Mouse (Mus musculus): Measurements from ENCODE around the gene Capzb.

GRCm38 (mm10) chr4:139203381-139203780 is 10.7 kb downstream of the Capzb start:
- TF ChIP-seq CTCF (IDR thresholded peaks at IDR 0.05; ENCODE audit: borderline replicate concordance, extremely low read depth, insufficient read depth, insufficient read length) (no peak), POLR2A (IDR thresholded peaks at IDR 0.05; ENCODE audit: borderline replicate concordance, extremely low read depth, insufficient read depth, insufficient read length, poor library complexity, severe bottlenecking) (no peak)

All from brain, embryonic 14.5 days (tissue).